Mouse (Mus musculus): Measurements from ENCODE around the gene Oard1. TPM values are rescaled to one million over a fixed set of nuclear protein-coding genes. Genes with fewer than 3 reads are reported as not detected.

The Oard1 gene
- polyA plus RNA-seq, 1 experiment from 2014 or later: 42.8 TPM

GRCm38 (mm10) chr17:48425823-48426612 lies 16.2 kb downstream of the Oard1 start:
- ATAC-seq (ENCODE audit: insufficient read depth): peak; percentile 53; the same call in 1 of the 2 replicates
- Histone ChIP-seq H3K36me3 (replicated peaks) (0 out of 2 replicates have a peak, but pooled peaks cover 3% of the 10 kb centered on the region), H3K4me3 (replicated peaks) (0 out of 2 replicates have a peak overlapping the region, but pooled peaks have one; percentile 2), H3K9me3 (replicated peaks) (no peaks in the 10 kb centered on the region), H3K27ac (replicated peaks) (no peak overlapping the region; the same call in 1 of the 2 replicates), H3K27me3 (no peaks in the 10 kb centered on the region), H3K4me1 (replicated peaks) (peaks cover 48% of the 10 kb centered on the region), H3K9ac (no peak overlapping the region), H3K4me2 (peak overlapping the region; percentile 36)
- 19% methylated on average over 9 of the region's 9 CpGs for WGBS (ENCODE audit: insufficient replicate concordance)

DNA sequence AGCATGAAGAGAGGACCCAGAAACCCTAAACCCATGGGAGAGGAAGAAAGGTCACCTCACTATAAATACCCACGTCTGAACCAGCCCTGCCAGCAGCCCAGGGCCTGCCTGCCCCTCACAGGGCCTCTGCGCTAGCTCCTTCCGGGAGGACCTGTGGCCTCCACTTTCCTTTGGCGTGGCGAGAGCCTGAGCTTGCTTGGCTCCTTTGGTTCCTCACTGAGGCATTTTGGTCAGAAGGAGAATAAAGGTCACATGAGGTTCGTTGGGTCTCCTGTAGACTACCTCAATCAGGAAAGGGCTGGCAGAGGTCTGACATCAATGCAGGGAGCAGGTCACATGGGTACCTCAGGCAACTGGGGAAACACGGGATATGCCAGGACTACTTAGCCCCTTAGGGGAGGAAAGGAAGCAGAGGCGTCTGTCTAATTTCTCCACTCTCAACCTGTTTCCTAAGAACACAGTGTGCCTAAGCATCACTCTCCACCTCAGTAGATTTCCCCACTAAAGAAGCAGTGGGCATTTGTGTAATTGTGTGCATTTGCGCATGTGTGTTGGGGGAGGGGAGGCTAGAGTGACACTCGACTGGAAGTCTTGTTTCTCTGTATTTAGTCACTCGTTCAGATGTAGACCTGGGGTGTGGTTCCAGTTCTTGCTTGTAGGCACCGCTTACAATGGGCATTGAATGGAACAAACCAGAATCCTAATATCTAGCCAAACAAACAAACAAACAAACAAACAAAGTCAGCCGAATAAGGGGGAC lies 17.4 kb downstream of the Oard1 start:
- no peak overlapping the region for H3K9ac ChIP-seq
- 38% methylated on average over 13 of the region's 13 CpGs for WGBS (ENCODE audit: insufficient replicate concordance)
- H3K27me3 ChIP-seq: no peaks in the 10 kb centered on the region
- H3K9me3 ChIP-seq (replicated peaks): no peaks in the 10 kb centered on the region
- no peak for ATAC-seq (ENCODE audit: insufficient read depth)
- H3K27ac ChIP-seq (replicated peaks): peak overlapping the region; percentile 51; the same call in 1 of the 2 replicates
- no peaks in the 10 kb centered on the region for H3K36me3 ChIP-seq (replicated peaks)
- no peak overlapping the region for H3K4me3 ChIP-seq (replicated peaks)
- peaks cover 52% of the 10 kb centered on the region for H3K4me1 ChIP-seq (replicated peaks)
- no peak overlapping the region for H3K4me2 ChIP-seq

GRCm38 (mm10) chr17:48427852-48428530 lies 18.2 kb downstream of the Oard1 start:
- Histone ChIP-seq H3K9ac (no peak overlapping the region), H3K4me1 (replicated peaks) (peaks cover 61% of the 10 kb centered on the region), H3K9me3 (replicated peaks) (no peaks in the 10 kb centered on the region), H3K36me3 (replicated peaks) (no peaks in the 10 kb centered on the region), H3K4me3 (replicated peaks) (no peak overlapping the region), H3K27ac (replicated peaks) (no peak overlapping the region), H3K27me3 (no peaks in the 10 kb centered on the region), H3K4me2 (no peak overlapping the region)
- 32% methylated on average over 11 of the region's 11 CpGs for WGBS (ENCODE audit: insufficient replicate concordance)
- ATAC-seq (ENCODE audit: insufficient read depth): no peak

- H3K4me1 ChIP-seq (replicated peaks): peaks cover 62% of the 10 kb centered on the region
- no peak overlapping the region for H3K27ac ChIP-seq (replicated peaks)
- H3K27me3 ChIP-seq: no peaks in the 10 kb centered on the region
- H3K4me3 ChIP-seq (replicated peaks): no peak overlapping the region
- H3K4me2 ChIP-seq: no peak overlapping the region
- H3K9me3 ChIP-seq (replicated peaks): no peaks in the 10 kb centered on the region
- WGBS (ENCODE audit: insufficient replicate concordance): 24% methylated on average over 5 of the region's 5 CpGs
- no peaks in the 10 kb centered on the region for H3K36me3 ChIP-seq (replicated peaks)
- no peak overlapping the region for H3K9ac ChIP-seq
- no peak for ATAC-seq (ENCODE audit: insufficient read depth)
Observed at GRCm38 (mm10) chr17:48430394-48430793, 20.6 kb downstream of the Oard1 start.

GRCm38 (mm10) chr17:48431054-48431453 lies 21.2 kb downstream of the Oard1 start:
- H3K4me3 ChIP-seq (replicated peaks): no peak overlapping the region
- no peak overlapping the region for H3K4me2 ChIP-seq
- H3K9me3 ChIP-seq (replicated peaks): no peaks in the 10 kb centered on the region
- no peak overlapping the region for H3K9ac ChIP-seq
- H3K36me3 ChIP-seq (replicated peaks): no peaks in the 10 kb centered on the region
- H3K4me1 ChIP-seq (replicated peaks): peaks cover 56% of the 10 kb centered on the region
- ATAC-seq (ENCODE audit: insufficient read depth): no peak
- H3K27me3 ChIP-seq: no peaks in the 10 kb centered on the region
- H3K27ac ChIP-seq (replicated peaks): no peak overlapping the region
- WGBS (ENCODE audit: insufficient replicate concordance): 62% methylated on average over 5 of the region's 5 CpGs

DNA sequence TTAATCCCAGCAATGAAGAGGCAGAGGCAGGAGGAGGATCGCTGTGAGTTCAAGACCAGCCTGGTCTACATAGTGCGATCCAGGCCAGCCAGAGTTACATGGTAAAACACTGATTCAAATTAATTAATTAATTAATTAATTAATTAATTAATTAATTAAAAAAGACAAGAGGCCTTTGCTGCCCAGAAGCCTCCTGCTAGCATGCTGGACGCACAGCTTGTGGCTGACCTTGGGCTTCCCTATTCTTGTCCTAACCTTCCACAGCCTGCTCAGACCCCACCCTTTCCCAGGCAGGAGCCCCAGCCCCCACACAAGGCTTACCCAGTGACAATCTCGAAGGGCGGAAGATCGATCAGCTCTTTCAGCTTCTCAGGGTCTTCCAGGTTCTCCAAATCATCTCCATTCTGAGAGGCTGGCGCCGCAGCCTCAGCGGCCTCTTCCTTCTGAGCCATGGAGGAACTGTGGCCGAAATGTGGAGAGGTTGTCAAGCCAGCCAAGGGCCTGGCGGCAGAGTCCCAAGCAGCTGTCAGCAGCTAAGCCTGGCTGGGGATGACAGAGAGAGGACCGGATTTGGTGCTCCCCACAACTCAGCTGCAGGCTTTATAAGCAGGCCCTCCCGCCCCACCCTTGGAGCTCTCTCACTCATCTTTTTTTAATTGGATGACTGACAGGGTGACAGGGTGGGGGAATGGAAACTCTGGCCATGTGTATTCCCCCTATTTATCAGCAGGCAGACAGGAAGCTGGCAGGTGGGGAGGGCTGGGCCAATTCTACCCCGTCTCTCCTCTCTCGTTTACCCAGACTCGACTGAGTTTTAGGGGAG lies 22.6 kb downstream of the Oard1 start, which contains the start of gene Apobec2:
TSS of gene Apobec2 (minus strand) at position 773 of the 823 bp plus-strand sequence.
- Histone ChIP-seq H3K9ac (no peak within 1 kb of the TSS), H3K27me3 (no peaks in the 10 kb centered on the region), H3K36me3 (replicated peaks) (no peaks in the 10 kb centered on the region), H3K27ac (replicated peaks) (no peak within 1 kb of the TSS), H3K4me3 (replicated peaks) (no peak within 1 kb of the TSS), H3K9me3 (replicated peaks) (no peaks in the 10 kb centered on the region), H3K4me1 (replicated peaks) (peaks cover 44% of the 10 kb centered on the region), H3K4me2 (no peak within 1 kb of the TSS)
- no peak for ATAC-seq (ENCODE audit: insufficient read depth)
- WGBS (ENCODE audit: insufficient replicate concordance): 40% methylated on average over 16 of the region's 16 CpGs

GRCm38 (mm10) chr17:48433006-48433655 lies 23.3 kb downstream of the Oard1 start:
- Histone ChIP-seq H3K4me1 (replicated peaks) (peaks cover 44% of the 10 kb centered on the region), H3K36me3 (replicated peaks) (no peaks in the 10 kb centered on the region), H3K27me3 (no peaks in the 10 kb centered on the region), H3K4me3 (replicated peaks) (no peak overlapping the region), H3K9ac (no peak overlapping the region), H3K9me3 (replicated peaks) (no peaks in the 10 kb centered on the region), H3K27ac (replicated peaks) (no peak overlapping the region), H3K4me2 (no peak overlapping the region)
- 71% methylated on average over 20 of the region's 20 CpGs for WGBS (ENCODE audit: insufficient replicate concordance)
- no peak for ATAC-seq (ENCODE audit: insufficient read depth)

- Histone ChIP-seq H3K4me3 (replicated peaks) (no peak overlapping the region), H3K27me3 (no peaks in the 10 kb centered on the region), H3K4me1 (replicated peaks) (peaks cover 43% of the 10 kb centered on the region), H3K9ac (no peak overlapping the region), H3K4me2 (no peak overlapping the region), H3K27ac (replicated peaks) (no peak overlapping the region), H3K9me3 (replicated peaks) (no peaks in the 10 kb centered on the region), H3K36me3 (replicated peaks) (no peaks in the 10 kb centered on the region)
- ATAC-seq (ENCODE audit: insufficient read depth): no peak
- 50% methylated on average over 6 of the region's 6 CpGs for WGBS (ENCODE audit: insufficient replicate concordance)
Observed at GRCm38 (mm10) chr17:48433689-48434330, 24.0 kb downstream of the Oard1 start.

DNA sequence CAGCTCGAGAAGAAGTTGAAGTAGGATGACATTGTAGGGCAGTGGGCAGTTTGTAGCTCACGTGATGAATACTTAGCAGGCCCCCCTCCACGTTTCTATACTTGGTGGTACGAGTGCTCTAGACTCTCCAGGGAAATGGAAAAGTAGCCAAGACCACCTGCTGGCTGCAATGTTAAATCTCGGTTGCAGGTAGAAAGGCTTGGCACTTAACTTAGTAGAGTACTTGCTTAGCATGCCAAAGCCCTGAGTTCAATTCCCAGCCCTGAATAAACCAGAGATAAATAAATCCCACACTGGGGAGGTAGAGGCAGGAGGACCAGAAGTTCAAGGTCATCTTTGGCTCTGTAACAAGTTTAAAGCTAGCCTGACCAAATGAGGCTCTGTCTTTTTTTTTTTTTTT lies 24.7 kb downstream of the Oard1 start:
- no peak overlapping the region for H3K9ac ChIP-seq
- H3K27ac ChIP-seq (replicated peaks): no peak overlapping the region
- H3K27me3 ChIP-seq: no peaks in the 10 kb centered on the region
- H3K4me3 ChIP-seq (replicated peaks): no peak overlapping the region
- H3K9me3 ChIP-seq (replicated peaks): no peaks in the 10 kb centered on the region
- no peak for ATAC-seq (ENCODE audit: insufficient read depth)
- no peaks in the 10 kb centered on the region for H3K36me3 ChIP-seq (replicated peaks)
- WGBS (ENCODE audit: insufficient replicate concordance): 62% methylated on average over 5 of the region's 5 CpGs
- H3K4me2 ChIP-seq: no peak overlapping the region
- H3K4me1 ChIP-seq (replicated peaks): peaks cover 43% of the 10 kb centered on the region

DNA sequence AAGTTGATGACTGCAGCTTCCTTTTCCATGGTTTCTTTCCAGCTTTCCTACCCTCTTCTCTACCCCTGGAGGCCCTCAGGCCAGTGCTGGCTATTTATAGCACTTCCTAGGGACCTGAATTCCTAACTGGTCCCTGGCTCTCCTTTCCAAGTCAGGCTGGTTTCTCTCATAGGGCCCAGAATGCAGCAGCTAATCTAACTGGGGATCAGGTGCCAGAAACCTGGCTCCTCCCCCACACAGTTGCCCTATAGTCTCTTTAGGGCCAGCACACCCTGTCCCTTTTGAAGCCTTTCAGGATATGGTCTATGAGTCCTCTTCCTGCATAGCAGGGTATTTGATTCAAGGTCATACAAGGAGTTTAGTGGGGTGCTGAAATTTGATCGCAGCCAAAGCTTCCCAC lies 26.7 kb downstream of the Oard1 start:
- 88% methylated on average over 1 of the region's 1 CpGs for WGBS (ENCODE audit: insufficient replicate concordance)

More for the DNA sequence above, 26.7 kb downstream of the Oard1 start:
- H3K9me3 ChIP-seq (replicated peaks): no peaks in the 10 kb centered on the region
- H3K4me1 ChIP-seq (replicated peaks): peaks cover 28% of the 10 kb centered on the region
- no peak for ATAC-seq (ENCODE audit: insufficient read depth)
- no peak overlapping the region for H3K9ac ChIP-seq
- H3K4me2 ChIP-seq: no peak overlapping the region
- H3K4me3 ChIP-seq (replicated peaks): no peak overlapping the region
- no peaks in the 10 kb centered on the region for H3K36me3 ChIP-seq (replicated peaks)
- H3K27me3 ChIP-seq: no peaks in the 10 kb centered on the region
- H3K27ac ChIP-seq (replicated peaks): no peak overlapping the region
